Mouse (Mus musculus) thymus, adult 2 months (tissue): Measurements from ENCODE around the gene Opcml.

Experiments used
- CTCF ChIP-seq: fragments of 200-500 bp; IDR thresholded peaks from 2 replicates; pipeline ENCODE4 v1.5.1; 2012; ENCODE audit warnings: mild to moderate bottlenecking, control low read depth, low read length, moderate library complexity, borderline replicate concordance; ENCODE audit not compliant: control insufficient read depth, poor library complexity, insufficient read depth; ENCODE audit errors: extremely low read depth
- POLR2A ChIP-seq: fragments of 200-500 bp; IDR thresholded peaks from 2 replicates; pipeline ENCODE4 v1.6.1; 2012; ENCODE audit warnings: mild to moderate bottlenecking, low read length, control low read depth, moderate library complexity; ENCODE audit not compliant: control insufficient read depth, poor library complexity, insufficient read depth; ENCODE audit errors: extremely low read depth

DNA sequence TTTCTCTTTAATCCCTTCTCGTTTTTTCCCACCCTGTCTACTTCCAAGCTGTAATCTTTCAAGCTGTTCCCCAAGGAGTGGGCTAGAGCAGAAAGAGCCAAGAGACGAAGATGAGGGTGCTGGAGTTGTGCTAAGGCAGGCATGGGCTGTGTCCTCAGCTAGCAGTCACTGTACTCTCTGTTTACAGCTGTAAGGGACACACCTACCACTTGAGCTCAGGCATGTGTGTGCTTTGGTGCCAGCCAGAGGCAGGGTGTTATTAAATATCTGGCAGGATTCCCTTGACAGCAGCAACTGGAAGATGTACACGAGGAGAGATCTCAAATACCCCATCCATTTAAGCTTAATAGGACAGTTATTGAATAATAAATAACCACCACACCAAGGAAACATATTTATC is 490.4 kb downstream of the Opcml start:
- TF ChIP-seq POLR2A (no peak), CTCF (no peak)
